Mouse (Mus musculus) testis, postnatal 14 days (tissue): ENCODE measurements around the gene Gas7.

Experiments
- DNase-seq: peaks from one replicate; pipeline ENCODE4 v3.0.0; 2021; ENCODE audit warnings: low spot score

The Gas7 gene

DNA sequence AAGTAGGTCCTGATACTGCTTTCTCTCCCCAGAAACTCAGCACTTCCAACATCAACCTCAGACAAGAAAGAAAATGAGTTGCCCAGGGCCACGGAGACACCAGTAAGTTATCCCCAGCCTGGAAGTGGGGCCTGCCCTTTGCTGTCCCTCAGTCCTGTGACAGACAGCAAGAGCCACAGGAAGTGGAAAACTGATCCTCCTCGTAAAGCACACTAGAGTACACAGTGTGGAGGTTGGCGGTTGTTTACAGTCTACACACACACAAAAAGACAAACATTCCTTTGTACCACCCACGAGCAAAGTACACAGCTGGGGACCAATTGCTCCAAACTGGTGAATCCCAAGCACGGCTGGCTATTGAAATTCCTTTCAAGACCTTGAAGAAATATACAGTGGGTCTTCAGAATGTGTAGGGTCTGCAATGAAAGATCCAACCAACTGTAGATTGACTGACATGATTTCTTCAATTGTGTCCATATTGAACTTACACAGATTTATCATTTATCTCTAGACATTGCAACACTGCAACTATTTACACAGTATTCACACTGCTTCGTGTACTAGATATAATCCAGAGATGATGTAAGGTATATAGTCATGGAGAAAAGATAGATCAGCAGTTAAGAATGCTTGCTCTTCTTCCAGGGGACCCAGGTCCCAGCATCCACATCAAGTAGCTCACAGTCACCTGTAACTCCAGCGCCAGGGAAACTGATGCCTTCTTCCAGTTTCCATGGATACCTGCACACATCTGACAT lies 267.3 kb downstream of the Gas7 start:
- DNase-seq = no peak

GRCm38 (mm10) chr11:67723231-67724013 lies 268.2 kb downstream of the Gas7 start:
- no peak for DNase-seq

GRCm38 (mm10) chr11:67727095-67727494 lies 271.9 kb downstream of the Gas7 start:
- DNase-seq = no peak

- DNase-seq = no peak
Measured at GRCm38 (mm10) chr11:67728726-67729125, 273.5 kb downstream of the Gas7 start.

GRCm38 (mm10) chr11:67731056-67731455 lies 275.8 kb downstream of the Gas7 start:
- DNase-seq = no peak

DNA sequence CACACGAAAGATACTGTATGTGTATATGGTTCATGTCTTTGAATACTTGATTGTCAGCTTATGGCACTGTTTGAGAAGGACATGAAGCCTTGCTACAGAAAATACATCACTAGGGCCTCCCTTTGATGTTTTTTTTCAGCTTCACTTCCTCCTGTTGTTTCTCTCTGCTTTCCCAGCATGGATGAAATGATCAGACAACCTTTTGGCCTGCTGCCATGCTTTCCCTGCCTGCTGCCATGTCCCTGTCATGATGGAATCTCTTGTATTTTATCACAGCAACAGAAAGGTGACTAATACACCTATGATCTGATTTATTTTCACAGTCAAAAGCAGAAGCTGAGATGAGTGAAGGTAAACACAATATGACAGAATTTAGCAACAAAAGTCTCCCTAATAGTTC lies 278.5 kb downstream of the Gas7 start:
- DNase-seq = no peak

DNA sequence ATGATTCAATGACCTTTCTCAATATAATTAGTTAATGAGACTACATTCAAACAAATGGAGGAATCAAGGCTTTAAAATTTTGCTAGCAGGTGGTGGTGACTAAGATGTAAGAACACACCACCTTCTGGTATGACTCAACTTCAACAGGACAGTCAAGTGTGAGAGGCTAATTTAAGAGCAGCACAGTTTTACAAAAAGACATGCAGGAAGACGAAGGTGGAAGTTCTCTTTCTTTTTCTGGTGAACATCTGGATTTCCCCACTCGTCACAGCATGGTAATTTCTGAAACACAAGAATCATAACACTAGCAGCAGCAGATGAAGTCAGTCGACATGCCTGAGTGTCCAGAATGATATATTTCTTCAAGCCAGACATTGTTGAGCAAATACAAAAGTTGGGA lies 279.4 kb downstream of the Gas7 start:
- DNase-seq = no peak

GRCm38 (mm10) chr11:67738345-67738744 lies 283.1 kb downstream of the Gas7 start:
- no peak for DNase-seq
